Comparison of ENCODE assay signal across 16 mouse cellular contexts in genomic region chr8:124494955-124495354, GRCm38 (mm10). TPM values are rescaled to one million over a fixed set of nuclear protein-coding genes. Genes with fewer than 3 reads are reported as not detected.
DNase-seq lines count a peak whose midpoint lies in the region; ATAC-seq and TF ChIP-seq lines count a peak whose summit lies in the region.
"Had no signal": no experiment of that assay in that cellular context is flagged by ENCODE, and none has a peak within 500 bp of the region (broad histone marks: within the 10 kb centered on the region; RNA-seq: fewer than 3 reads in every experiment).

No protein-coding gene starts in this region.

- no peak for DNase-seq in cerebellum, adult 2 months
- no peak for DNase-seq in cerebellum, postnatal 4 days (ENCODE audit: low spot score in 2 of 2)
- peak; percentile 3 to 17 for DNase-seq in kidney, postnatal 36 days
- DNase-seq in kidney, postnatal 10 days = no peak
- DNase-seq in brain, adult 2 months (ENCODE audit: low read depth, low spot score) = peak; percentile 64
- DNase-seq in forebrain, postnatal 0 days = no peak
- DNase-seq: gastrocnemius, adult 2 months; gastrocnemius, postnatal 25 days; heart, postnatal 36 days had no signal

- no peak for TF ChIP-seq POLR2A in cerebellum, adult 2 months (IDR thresholded peaks at IDR 0.05; ENCODE audit: borderline replicate concordance, insufficient read depth, low read length)

- no peaks in the 10 kb centered on the region for H3K36me3 ChIP-seq in limb, embryonic 15.5 days
- H3K36me3 ChIP-seq in forebrain, postnatal 0 days (ENCODE audit: insufficient read depth) = no peaks in the 10 kb centered on the region
- H3K36me3 ChIP-seq: embryonic facial prominence, embryonic 12.5 days; forebrain, embryonic 15.5 days; heart, embryonic 13.5 days had no signal

- WGBS in cerebellum, adult 2 months = 26% methylated on average over 15 of the region's 15 CpGs
- WGBS in limb, embryonic 15.5 days = 47% methylated on average over 15 of the region's 15 CpGs
- WGBS in forebrain, postnatal 0 days = 80% methylated on average over 15 of the region's 15 CpGs

- peak overlapping the region; percentile 96 for H3K27ac ChIP-seq in cerebellum, adult 2 months (ENCODE audit: insufficient read depth, low read length)
- peak overlapping the region; percentile 81 for H3K27ac ChIP-seq in limb, embryonic 15.5 days
- H3K27ac ChIP-seq in forebrain, postnatal 0 days (ENCODE audit: low read depth, low read length) = no peak overlapping the region
- H3K27ac ChIP-seq: embryonic facial prominence, embryonic 12.5 days; forebrain, embryonic 15.5 days; gastrocnemius, adult 2 months; heart, embryonic 13.5 days had no signal

- H3K27me3 ChIP-seq in cerebellum, adult 2 months (ENCODE audit: control insufficient read depth, insufficient read depth, low read length) = no peaks in the 10 kb centered on the region
- no peaks in the 10 kb centered on the region for H3K27me3 ChIP-seq in limb, embryonic 15.5 days
- no peaks in the 10 kb centered on the region for H3K27me3 ChIP-seq in forebrain, postnatal 0 days (ENCODE audit: insufficient read depth, low read length)
- H3K27me3 ChIP-seq: embryonic facial prominence, embryonic 12.5 days; forebrain, embryonic 15.5 days; heart, embryonic 13.5 days had no signal

- no peak overlapping the region for H3K9ac ChIP-seq in limb, embryonic 15.5 days
- no peak overlapping the region for H3K9ac ChIP-seq in forebrain, postnatal 0 days
- H3K9ac ChIP-seq: embryonic facial prominence, embryonic 12.5 days; forebrain, embryonic 15.5 days; heart, embryonic 13.5 days had no signal

- H3K4me3 ChIP-seq in cerebellum, adult 2 months (replicated peaks; ENCODE audit: insufficient read depth, low read depth, low read length) = no peak overlapping the region
- H3K4me3 ChIP-seq in limb, embryonic 15.5 days = no peak overlapping the region
- no peak overlapping the region for H3K4me3 ChIP-seq in forebrain, postnatal 0 days (ENCODE audit: low read depth, low read length)
- H3K4me3 ChIP-seq: embryonic facial prominence, embryonic 12.5 days; forebrain, embryonic 15.5 days; gastrocnemius, adult 2 months; heart, embryonic 13.5 days had no signal

- TF ChIP-seq CTCF in cerebellum, adult 2 months (IDR thresholded peaks at IDR 0.05; ENCODE audit: borderline replicate concordance, insufficient read depth, low read depth, low read length) = no peak
- TF ChIP-seq CTCF in forebrain, postnatal 0 days (IDR thresholded peaks at IDR 0.05; ENCODE audit: low read depth) = no peak

- H3K9me3 ChIP-seq in limb, embryonic 15.5 days = no peaks in the 10 kb centered on the region
- no peaks in the 10 kb centered on the region for H3K9me3 ChIP-seq in forebrain, postnatal 0 days (ENCODE audit: low read length)
- H3K9me3 ChIP-seq: embryonic facial prominence, embryonic 12.5 days; forebrain, embryonic 15.5 days; heart, embryonic 13.5 days had no signal

- H3K4me1 ChIP-seq in cerebellum, adult 2 months (ENCODE audit: control insufficient read depth, insufficient read depth, low read length) = peaks cover 20% of the 10 kb centered on the region
- H3K4me1 ChIP-seq in limb, embryonic 15.5 days = peaks cover 22% of the 10 kb centered on the region; the same call in 1 of the 2 replicates
- no peaks in the 10 kb centered on the region for H3K4me1 ChIP-seq in forebrain, postnatal 0 days (ENCODE audit: insufficient read depth)
- H3K4me1 ChIP-seq: embryonic facial prominence, embryonic 12.5 days; forebrain, embryonic 15.5 days; heart, embryonic 13.5 days had no signal

- ATAC-seq in limb, embryonic 15.5 days (ENCODE audit: insufficient number of reproducible peaks, low FRiP score, low TSS enrichment, low read depth) = no peak; the same call in 1 of the 2 replicates
- no peak for ATAC-seq in forebrain, postnatal 0 days
- ATAC-seq: forebrain, embryonic 15.5 days had no signal

- no peak overlapping the region for H3K4me2 ChIP-seq in limb, embryonic 15.5 days
- no peak overlapping the region for H3K4me2 ChIP-seq in forebrain, postnatal 0 days (ENCODE audit: low read depth)
- H3K4me2 ChIP-seq: embryonic facial prominence, embryonic 12.5 days; forebrain, embryonic 15.5 days; heart, embryonic 13.5 days had no signal

RNA-seq across cellular contexts. Expression of gene Cog2, which starts 25.6 kb away (rescaled TPM):
- polyA plus RNA-seq in cerebellum, adult 2 months (2012; rRNA removed) = 38.4 and 40.7 TPM in 2 replicates
- polyA plus RNA-seq in limb, embryonic 15.5 days (2015; fragmentation: Nextera tagmentation; extraction: Ambion mirVana) = 38.8 and 41.0 TPM in 2 replicates
- 30.4 and 32.9 TPM in 2 replicates for total RNA-seq in forebrain, postnatal 0 days (2014; rRNA removed)
- polyA plus RNA-seq in forebrain, postnatal 0 days (2015; fragmentation: Nextera tagmentation; extraction: Ambion mirVana) = 13.7 and 19.3 TPM in 2 replicates

RNA-seq across cellular contexts. Expression of gene Pgbd5, which starts 55.5 kb away (rescaled TPM):
- 142 and 155 TPM in 2 replicates for polyA plus RNA-seq in cerebellum, adult 2 months (2012; rRNA removed)
- polyA plus RNA-seq in limb, embryonic 15.5 days (2015; fragmentation: Nextera tagmentation; extraction: Ambion mirVana) = 2.2 and 2.3 TPM in 2 replicates
- 57.1 and 62.5 TPM in 2 replicates for total RNA-seq in forebrain, postnatal 0 days (2014; rRNA removed)
- 12.9 and 17.3 TPM in 2 replicates for polyA plus RNA-seq in forebrain, postnatal 0 days (2015; fragmentation: Nextera tagmentation; extraction: Ambion mirVana)
- total RNA-seq: granulocyte monocyte progenitor cell, adult 5-6 weeks; MEL had no signal
- polyA plus RNA-seq: C2C12 had no signal

Comparison
In these comparisons a context has a peak if more than half of its experiments do, and no peak if none do; other contexts are left out.
1. DNase-seq: peak in kidney, postnatal 36 days (2 of 2) and brain, adult 2 months (single experiment); none in cerebellum, adult 2 months (0 of 2), cerebellum, postnatal 4 days (0 of 2), kidney, postnatal 10 days (single experiment) and forebrain, postnatal 0 days (single experiment).